In the genomic region with DNA sequence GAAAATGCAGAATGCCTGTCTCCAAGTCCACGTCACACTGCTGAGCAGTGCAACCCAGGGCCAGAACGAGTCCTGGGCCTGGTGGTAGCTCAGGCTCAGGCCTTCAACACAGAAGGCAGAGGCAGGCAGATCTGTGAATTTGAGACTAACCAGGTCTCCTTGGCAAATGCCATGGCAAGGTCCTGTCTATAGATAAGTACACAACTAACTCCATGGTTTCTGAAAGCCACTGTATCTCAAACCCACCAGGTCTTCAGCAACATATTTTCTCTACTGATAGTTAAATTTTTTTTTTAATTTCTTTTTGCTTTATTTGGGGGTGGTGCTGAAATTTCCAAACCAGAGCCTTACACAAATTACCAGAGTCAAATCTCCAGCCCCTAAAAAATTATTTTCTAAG, we compare ENCODE assay signal across 11 mouse cellular contexts. TPM values are rescaled to one million over a fixed set of nuclear protein-coding genes. Genes with fewer than 3 reads are reported as not detected.
DNase-seq lines count a peak whose midpoint lies in the region; ATAC-seq and TF ChIP-seq lines count a peak whose summit lies in the region.
"Had no signal": no experiment of that assay in that cellular context is flagged by ENCODE, and none has a peak within 500 bp of the region (broad histone marks: within the 10 kb centered on the region; RNA-seq: fewer than 3 reads in every experiment).

No protein-coding gene starts in this region.

- H3K9ac ChIP-seq in heart, embryonic 11.5 days (ENCODE audit: low read depth, low read length), result no peak overlapping the region; the same call in 1 of the 2 replicates
- peak overlapping the region; percentile 40; the same call in 1 of the 2 replicates for H3K9ac ChIP-seq in lung, embryonic 16.5 days (ENCODE audit: low read length)
- no peak overlapping the region for H3K9ac ChIP-seq in limb, embryonic 15.5 days
- H3K9ac ChIP-seq in stomach, postnatal 0 days (ENCODE audit: low read length), result peak overlapping the region; percentile 27; the same call in 1 of the 2 replicates
- no peak overlapping the region for H3K9ac ChIP-seq in forebrain, embryonic 11.5 days (ENCODE audit: low read length)

- no peaks in the 10 kb centered on the region for H3K36me3 ChIP-seq in heart, embryonic 11.5 days (ENCODE audit: control insufficient read depth, insufficient read depth, low read length)
- H3K36me3 ChIP-seq in lung, embryonic 16.5 days (ENCODE audit: control insufficient read depth, insufficient read depth, low read length), result no peaks in the 10 kb centered on the region
- no peaks in the 10 kb centered on the region for H3K36me3 ChIP-seq in limb, embryonic 15.5 days
- no peaks in the 10 kb centered on the region; the same call in 1 of the 2 replicates for H3K36me3 ChIP-seq in stomach, postnatal 0 days (ENCODE audit: control insufficient read depth, insufficient read depth, low read length)
- no peaks in the 10 kb centered on the region for H3K36me3 ChIP-seq in forebrain, embryonic 11.5 days (ENCODE audit: control insufficient read depth, insufficient read depth, low read length)
- H3K36me3 ChIP-seq: midbrain, embryonic 10.5 days had no signal

- H3K4me1 ChIP-seq in heart, embryonic 11.5 days (ENCODE audit: control insufficient read depth, insufficient read depth, low read length), result peaks cover 85% of the 10 kb centered on the region
- peaks cover 88% of the 10 kb centered on the region for H3K4me1 ChIP-seq in lung, embryonic 16.5 days (replicated peaks; ENCODE audit: control insufficient read depth, insufficient read depth, low read length)
- peaks cover 73% of the 10 kb centered on the region for H3K4me1 ChIP-seq in limb, embryonic 15.5 days
- H3K4me1 ChIP-seq in stomach, postnatal 0 days (replicated peaks; ENCODE audit: control insufficient read depth, insufficient read depth), result peaks cover 35% of the 10 kb centered on the region
- H3K4me1 ChIP-seq in forebrain, embryonic 11.5 days (replicated peaks; ENCODE audit: control insufficient read depth, insufficient read depth, low read length), result peaks cover 9% of the 10 kb centered on the region; the same call in 1 of the 2 replicates

- peak overlapping the region; percentile 84 for H3K27ac ChIP-seq in heart, embryonic 11.5 days (ENCODE audit: low read depth, low read length)
- peak overlapping the region; percentile 90 for H3K27ac ChIP-seq in lung, embryonic 16.5 days (ENCODE audit: low read length)
- H3K27ac ChIP-seq in limb, embryonic 15.5 days, result peak overlapping the region; percentile 70
- H3K27ac ChIP-seq in stomach, postnatal 0 days (replicated peaks), result peak overlapping the region; percentile 95
- no peak overlapping the region for H3K27ac ChIP-seq in forebrain, embryonic 11.5 days (ENCODE audit: low read depth, low read length)
- H3K27ac ChIP-seq: midbrain, embryonic 10.5 days had no signal

- H3K4me2 ChIP-seq in heart, embryonic 11.5 days, result no peak overlapping the region
- H3K4me2 ChIP-seq in lung, embryonic 16.5 days (ENCODE audit: low read depth, low read length), result peak overlapping the region; percentile 26
- no peak overlapping the region for H3K4me2 ChIP-seq in limb, embryonic 15.5 days
- H3K4me2 ChIP-seq in stomach, postnatal 0 days (replicated peaks; ENCODE audit: low read depth), result peak overlapping the region; percentile 23; the same call in 1 of the 2 replicates
- no peak overlapping the region for H3K4me2 ChIP-seq in forebrain, embryonic 11.5 days (ENCODE audit: low read depth, low read length, severe bottlenecking)

- no peaks in the 10 kb centered on the region for H3K9me3 ChIP-seq in heart, embryonic 11.5 days (replicated peaks; ENCODE audit: control insufficient read depth, low read length)
- H3K9me3 ChIP-seq in lung, embryonic 16.5 days (ENCODE audit: control insufficient read depth, low read length), result no peaks in the 10 kb centered on the region
- no peaks in the 10 kb centered on the region for H3K9me3 ChIP-seq in limb, embryonic 15.5 days
- no peaks in the 10 kb centered on the region for H3K9me3 ChIP-seq in stomach, postnatal 0 days (ENCODE audit: control insufficient read depth, low read length)
- H3K9me3 ChIP-seq in forebrain, embryonic 11.5 days (ENCODE audit: control insufficient read depth, low read length), result no peaks in the 10 kb centered on the region
- H3K9me3 ChIP-seq: midbrain, embryonic 10.5 days had no signal

- H3K27me3 ChIP-seq in heart, embryonic 11.5 days (ENCODE audit: control insufficient read depth, insufficient read depth, low read length), result no peaks in the 10 kb centered on the region
- no peaks in the 10 kb centered on the region for H3K27me3 ChIP-seq in lung, embryonic 16.5 days (ENCODE audit: control insufficient read depth, insufficient read depth, low read depth, low read length)
- H3K27me3 ChIP-seq in limb, embryonic 15.5 days, result no peaks in the 10 kb centered on the region
- H3K27me3 ChIP-seq in stomach, postnatal 0 days (ENCODE audit: control insufficient read depth, insufficient read depth, low read length), result no peaks in the 10 kb centered on the region
- H3K27me3 ChIP-seq in forebrain, embryonic 11.5 days (ENCODE audit: control insufficient read depth, insufficient read depth, low read length), result no peaks in the 10 kb centered on the region

- no peak for TF ChIP-seq CTCF in stomach, postnatal 0 days (IDR thresholded peaks at IDR 0.05; ENCODE audit: low read depth)

- no peak overlapping the region for H3K4me3 ChIP-seq in heart, embryonic 11.5 days (ENCODE audit: low read depth, low read length)
- 0 out of 2 replicates have a peak overlapping the region, but pooled peaks have one; percentile 6 for H3K4me3 ChIP-seq in lung, embryonic 16.5 days (ENCODE audit: low read length)
- no peak overlapping the region for H3K4me3 ChIP-seq in limb, embryonic 15.5 days
- H3K4me3 ChIP-seq in stomach, postnatal 0 days (ENCODE audit: low read depth, low read length), result no peak overlapping the region
- no peak overlapping the region for H3K4me3 ChIP-seq in forebrain, embryonic 11.5 days (ENCODE audit: low read depth, low read length)
- H3K4me3 ChIP-seq: erythroblast, embryonic 14.5 days; midbrain, embryonic 10.5 days had no signal

- ATAC-seq in heart, embryonic 11.5 days (replicated peaks; ENCODE audit: insufficient number of reproducible peaks, low FRiP score, low TSS enrichment), result no peak
- ATAC-seq in lung, embryonic 16.5 days (ENCODE audit: low read depth), result no peak
- ATAC-seq in limb, embryonic 15.5 days (ENCODE audit: insufficient number of reproducible peaks, low FRiP score, low TSS enrichment, low read depth), result no peak
- ATAC-seq in stomach, postnatal 0 days (ENCODE audit: low FRiP score, low TSS enrichment), result no peak
- no peak for ATAC-seq in forebrain, embryonic 11.5 days (replicated peaks; ENCODE audit: low FRiP score)

- no peak for TF ChIP-seq EP300 in stomach, postnatal 0 days (optimal IDR thresholded peaks at IDR 0.05)

- 47% methylated on average over 2 of the region's 2 CpGs for WGBS in heart, embryonic 11.5 days (ENCODE audit: insufficient replicate concordance)
- WGBS in lung, embryonic 16.5 days, result 56% methylated on average over 2 of the region's 2 CpGs
- 43% methylated on average over 2 of the region's 2 CpGs for WGBS in limb, embryonic 15.5 days
- WGBS in stomach, postnatal 0 days, result 38% methylated on average over 2 of the region's 2 CpGs
- 62% methylated on average over 2 of the region's 2 CpGs for WGBS in forebrain, embryonic 11.5 days

- intact Hi-C loops in heart, postnatal 10 days (cut with DNase I), result no loop called here

- no peak for DNase-seq in heart, postnatal 10 days
- DNase-seq in lung, postnatal 14 days, result no peak
- DNase-seq in stomach, postnatal 0 days (ENCODE audit: low spot score), result no peak
- DNase-seq in left cerebral cortex, adult 18-20 months (ENCODE audit: low spot score in 2 of 2), result no peak
- no peak for DNase-seq in forebrain, embryonic 11.5 days (ENCODE audit: low spot score)
- DNase-seq: gastrocnemius, postnatal 36 days had no signal

RNA-seq across cellular contexts. Expression of gene Myh9, which starts 19.3 kb away (rescaled TPM):
- 30.4 and 31.8 TPM in 2 replicates for polyA plus RNA-seq in heart, embryonic 11.5 days (2014; fragmentation: Nextera tagmentation; extraction: Ambion mirVana)
- total RNA-seq in heart, postnatal 10 days (2021), result 100 to 1,000 TPM; 206 to 221 TPM
- 71.7 and 77.6 TPM in 2 replicates for polyA plus RNA-seq in lung, embryonic 16.5 days (2015; fragmentation: Nextera tagmentation; extraction: Ambion mirVana)
- 39.9 and 44.1 TPM in 2 replicates for polyA plus RNA-seq in limb, embryonic 15.5 days (2015; fragmentation: Nextera tagmentation; extraction: Ambion mirVana)
- 27.9 and 32.9 TPM in 2 replicates for polyA plus RNA-seq in stomach, postnatal 0 days (2015; fragmentation: Nextera tagmentation; extraction: Ambion mirVana)
- total RNA-seq in left cerebral cortex, adult 18-20 months (2021), result 10 to 100 TPM; 74.4 to 78.9 TPM
- 32.0 and 37.4 TPM in 2 replicates for polyA plus RNA-seq in forebrain, embryonic 11.5 days (2014; fragmentation: Nextera tagmentation; extraction: Ambion mirVana)

Comparison
In these comparisons a context has a peak if more than half of its experiments do, and no peak if none do; other contexts are left out.
1. H3K4me2 ChIP-seq: peak in lung, embryonic 16.5 days (single experiment) and stomach, postnatal 0 days (single experiment); none in heart, embryonic 11.5 days (single experiment), limb, embryonic 15.5 days (single experiment) and forebrain, embryonic 11.5 days (single experiment).
2. H3K9ac ChIP-seq: peak in lung, embryonic 16.5 days (single experiment) and stomach, postnatal 0 days (single experiment); none in heart, embryonic 11.5 days (single experiment), limb, embryonic 15.5 days (single experiment) and forebrain, embryonic 11.5 days (single experiment).